Mouse (Mus musculus) brain, embryonic 14.5 days (tissue): ENCODE results near the gene Ric1.

ENCODE experiments used
- CTCF ChIP-seq: fragments of 200-500 bp; IDR thresholded peaks from 2 replicates; pipeline ENCODE4 v1.5.1; 2012; ENCODE audit warnings: inconsistent platforms, mild to moderate bottlenecking, moderate library complexity, borderline replicate concordance; ENCODE audit not compliant: insufficient read depth, insufficient read length; ENCODE audit errors: extremely low read depth
- POLR2A ChIP-seq: fragments of 200-500 bp; IDR thresholded peaks from 2 replicates; pipeline ENCODE4 v1.6.1; 2012; ENCODE audit warnings: mild to moderate bottlenecking, inconsistent platforms, borderline replicate concordance; ENCODE audit not compliant: poor library complexity, insufficient read depth, insufficient read length, severe bottlenecking; ENCODE audit errors: extremely low read depth

- no peak for TF ChIP-seq CTCF
- no peak for TF ChIP-seq POLR2A
Observed at GRCm38 (mm10) chr19:29509857-29510256, 12.2 kb upstream of the Ric1 start.
